Mouse (Mus musculus) thymus, adult 2 months (tissue): ENCODE measurements at regions not wholly inside any gene's neighbourhood (a gene's known extent, or its start where the extent isn't known, plus 50 kb on each side); places are given as distances from the start of the nearest gene placed in this dataset.

Experiments used
- DNase-seq: peaks from one replicate; pipeline ENCODE4 v3.0.0; 2021
- H3K27ac ChIP-seq: fragments of 200-500 bp; 2 replicates; pipeline ENCODE4 v1.5.1; 2012; ENCODE audit warnings: low read length, control low read depth; ENCODE audit not compliant: control insufficient read depth, insufficient read depth
- H3K27me3 ChIP-seq: fragments of 200-500 bp; 2 replicates; pipeline ENCODE4 v1.6.1; 2012; ENCODE audit warnings: mild to moderate bottlenecking, low read length, moderate library complexity, mixed read lengths; ENCODE audit not compliant: control insufficient read depth, insufficient read depth
- H3K36me3 ChIP-seq: fragments of 200-500 bp; 2 replicates; pipeline ENCODE4 v1.6.1; 2012; ENCODE audit warnings: mild to moderate bottlenecking, low read length, moderate library complexity; ENCODE audit not compliant: control insufficient read depth, insufficient read depth
- H3K4me1 ChIP-seq: fragments of 200-500 bp; replicated peaks from 2 replicates; pipeline ENCODE4 v1.6.1; 2012; ENCODE audit warnings: low read length; ENCODE audit not compliant: control insufficient read depth, insufficient read depth
- H3K4me3 ChIP-seq: fragments of 200-500 bp; 2 replicates; pipeline ENCODE4 v1.5.1; 2012; ENCODE audit warnings: mild to moderate bottlenecking, low read length, control low read depth, moderate library complexity; ENCODE audit not compliant: control insufficient read depth, insufficient read depth
- CTCF ChIP-seq: fragments of 200-500 bp; IDR thresholded peaks from 2 replicates; pipeline ENCODE4 v1.5.1; 2012; ENCODE audit warnings: mild to moderate bottlenecking, control low read depth, low read length, moderate library complexity, borderline replicate concordance; ENCODE audit not compliant: control insufficient read depth, poor library complexity, insufficient read depth; ENCODE audit errors: extremely low read depth
- POLR2A ChIP-seq: fragments of 200-500 bp; IDR thresholded peaks from 2 replicates; pipeline ENCODE4 v1.6.1; 2012; ENCODE audit warnings: mild to moderate bottlenecking, low read length, control low read depth, moderate library complexity; ENCODE audit not compliant: control insufficient read depth, poor library complexity, insufficient read depth; ENCODE audit errors: extremely low read depth
- WGBS: fragments of 180-500 bp; shearing (Covaris S2); methylation state at CpG from one replicate; pipeline ENCODE4 v1.1.7; 2018; 5-methylcytosine and 5-hydroxymethylcytosine counted together

GRCm38 (mm10) chr3:70288590-70289388, 281.4 kb downstream of the Otol1 start:
- TF ChIP-seq POLR2A (no peak), CTCF (no peak)
- Histone ChIP-seq H3K4me1 (no peaks in the 10 kb centered on the region), H3K36me3 (no peaks in the 10 kb centered on the region), H3K4me3 (no peak overlapping the region), H3K27ac (no peak overlapping the region), H3K27me3 (no peaks in the 10 kb centered on the region)
- DNase-seq = no peak
- WGBS = 82% methylated on average over 7 of the region's 7 CpGs

GRCm38 (mm10) chr3:70307556-70307955, 300.1 kb downstream of the Otol1 start:
- WGBS = 95% methylated on average over 1 of the region's 1 CpGs
- Histone ChIP-seq H3K4me3 (no peak overlapping the region), H3K27me3 (no peaks in the 10 kb centered on the region), H3K27ac (no peak overlapping the region), H3K36me3 (no peaks in the 10 kb centered on the region), H3K4me1 (no peaks in the 10 kb centered on the region)
- DNase-seq = no peak
- TF ChIP-seq POLR2A = no peak
- TF ChIP-seq CTCF = no peak

GRCm38 (mm10) chr3:70308061-70308461, 300.6 kb downstream of the Otol1 start:
- H3K4me1 ChIP-seq = no peaks in the 10 kb centered on the region
- WGBS = 76% methylated on average over 3 of the region's 3 CpGs
- H3K4me3 ChIP-seq = no peak overlapping the region
- no peak overlapping the region for H3K27ac ChIP-seq
- H3K27me3 ChIP-seq = no peaks in the 10 kb centered on the region
- DNase-seq = no peak
- TF ChIP-seq POLR2A = no peak
- TF ChIP-seq CTCF = no peak
- no peaks in the 10 kb centered on the region for H3K36me3 ChIP-seq

GRCm38 (mm10) chr3:70309304-70309703, 301.9 kb downstream of the Otol1 start:
- Histone ChIP-seq H3K36me3 (no peaks in the 10 kb centered on the region), H3K27me3 (no peaks in the 10 kb centered on the region), H3K4me1 (no peaks in the 10 kb centered on the region), H3K27ac (no peak overlapping the region), H3K4me3 (no peak overlapping the region)
- WGBS = 91% methylated on average over 4 of the region's 4 CpGs
- DNase-seq = no peak
- TF ChIP-seq CTCF (no peak), POLR2A (no peak)

GRCm38 (mm10) chr3:70311055-70311454, 303.6 kb downstream of the Otol1 start:
- H3K36me3 ChIP-seq = no peaks in the 10 kb centered on the region
- no peak for DNase-seq
- no peaks in the 10 kb centered on the region for H3K4me1 ChIP-seq
- no peaks in the 10 kb centered on the region for H3K27me3 ChIP-seq
- TF ChIP-seq CTCF (no peak), POLR2A (no peak)
- H3K4me3 ChIP-seq = no peak overlapping the region
- H3K27ac ChIP-seq = no peak overlapping the region

GRCm38 (mm10) chr3:70312034-70312433, 304.6 kb downstream of the Otol1 start:
- Histone ChIP-seq H3K4me1 (no peaks in the 10 kb centered on the region), H3K36me3 (no peaks in the 10 kb centered on the region)
- 89% methylated on average over 3 of the region's 3 CpGs for WGBS

More at GRCm38 (mm10) chr3:70312034-70312433, 304.6 kb downstream of the Otol1 start:
- TF ChIP-seq POLR2A (no peak), CTCF (no peak)
- Histone ChIP-seq H3K4me3 (no peak overlapping the region), H3K27ac (no peak overlapping the region), H3K27me3 (no peaks in the 10 kb centered on the region)
- DNase-seq = no peak
